Mouse (Mus musculus) G1E-ER4 (cell line): ENCODE data around the gene Phlda1. TPM values are rescaled to one million over a fixed set of nuclear protein-coding genes. Genes with fewer than 3 reads are reported as not detected.

Source experiments
- GATA1 ChIP-seq: IDR thresholded peaks from one replicate; pipeline ENCODE4 v1.8.0; 2012; ENCODE audit warnings: low read length, inconsistent platforms
- polyA plus RNA-seq: library from polyadenylated mRNA; stranded (reverse); fragments of >175 nt; gene quantifications from 2 replicates; pipeline ENCODE4 v1.2.3, GENCODE M21; 2012

The Phlda1 gene
- polyA plus RNA-seq, 1 experiment: 88.8 TPM

DNA sequence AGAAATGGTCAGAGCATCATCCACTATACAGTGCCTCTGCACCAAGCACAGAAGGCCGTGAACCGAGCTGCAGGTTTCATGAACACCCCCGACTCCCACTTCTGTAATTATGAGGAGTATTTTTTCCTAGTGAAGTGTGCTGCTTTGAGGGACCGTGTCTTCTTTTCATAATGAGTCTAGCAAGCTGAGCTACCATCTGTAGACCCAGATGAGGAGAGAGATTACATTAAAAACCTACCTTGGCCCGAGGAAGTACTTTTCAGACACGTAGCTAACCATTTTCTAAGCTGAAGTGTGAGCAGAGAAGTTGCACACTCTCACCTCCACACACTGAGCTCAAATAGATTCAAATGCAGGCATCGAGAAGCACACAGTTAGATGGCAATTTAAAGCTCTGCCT is 37.0 kb downstream of the Phlda1 start:
- TF ChIP-seq GATA1: no peak

DNA sequence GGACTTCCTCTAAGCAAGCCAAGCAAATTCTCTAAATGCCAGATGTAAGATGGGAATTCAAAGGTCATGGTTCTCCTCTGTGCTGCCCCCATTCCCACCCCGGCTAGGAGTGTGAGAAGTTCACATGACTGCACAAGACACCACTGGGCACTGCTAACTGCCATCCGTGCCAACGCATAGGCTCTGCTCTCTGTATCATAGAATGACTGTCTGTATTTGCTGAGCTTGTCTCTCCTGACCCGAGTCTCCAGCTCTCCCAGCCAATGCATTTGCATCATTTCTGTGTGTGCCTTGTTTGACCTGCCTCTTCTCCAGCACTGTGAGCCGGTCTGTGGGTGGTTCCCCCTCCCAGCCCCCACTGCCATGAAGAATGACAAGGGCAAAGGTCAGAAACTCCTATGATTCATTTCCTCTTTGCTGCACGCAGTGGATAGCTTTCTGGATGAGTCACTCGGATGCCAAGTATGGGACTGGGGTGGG is 37.7 kb downstream of the Phlda1 start:
- no peak for TF ChIP-seq GATA1

GRCm38 (mm10) chr10:111544311-111544710 is 38.2 kb downstream of the Phlda1 start:
- no peak for TF ChIP-seq GATA1

DNA sequence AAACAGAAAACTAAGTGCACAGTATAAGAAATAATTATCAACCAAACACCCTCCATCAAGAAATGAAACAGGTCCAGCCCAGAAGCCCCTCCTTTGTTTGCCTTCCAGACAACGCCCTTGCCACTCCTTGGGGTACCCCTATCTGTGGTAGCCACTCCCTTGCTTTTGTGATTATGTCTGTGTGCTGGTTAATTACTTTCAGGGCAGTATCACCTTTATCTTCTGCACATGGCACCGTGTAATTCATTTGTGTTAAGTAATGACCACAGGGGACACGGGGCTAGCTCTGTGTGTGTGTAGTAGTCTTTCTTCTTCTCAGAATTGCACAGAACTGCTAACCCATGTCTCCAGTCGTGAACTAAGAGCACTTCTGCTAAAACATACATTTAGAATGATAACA is 39.6 kb downstream of the Phlda1 start:
- TF ChIP-seq GATA1: no peak

GRCm38 (mm10) chr10:111547881-111548372 is 41.8 kb downstream of the Phlda1 start:
- no peak for TF ChIP-seq GATA1

GRCm38 (mm10) chr10:111550075-111550695 is 44.1 kb downstream of the Phlda1 start:
- no peak for TF ChIP-seq GATA1

GRCm38 (mm10) chr10:111553695-111554094 is 47.6 kb downstream of the Phlda1 start:
- no peak for TF ChIP-seq GATA1

GRCm38 (mm10) chr10:111554651-111555050 is 48.6 kb downstream of the Phlda1 start:
- no peak for TF ChIP-seq GATA1

DNA sequence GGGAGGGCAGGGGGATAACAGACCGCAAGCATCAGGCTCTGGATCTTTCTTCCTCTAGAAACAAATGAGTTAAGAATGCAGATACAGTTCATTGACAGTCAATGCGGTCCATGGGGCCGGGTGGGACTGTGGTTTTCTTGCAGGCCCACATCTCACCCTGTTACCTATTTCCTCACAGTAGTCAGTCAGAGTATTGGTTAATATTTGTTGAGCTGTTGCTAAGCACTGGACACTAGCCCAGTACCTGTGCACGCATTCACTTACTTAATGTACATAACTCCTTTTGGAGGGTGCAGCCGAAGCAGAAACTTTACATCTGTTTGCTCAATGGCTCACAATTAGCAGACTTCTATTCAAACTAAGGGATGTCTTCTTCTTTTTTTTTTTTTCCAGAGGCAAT is 52.1 kb downstream of the Phlda1 start:
- TF ChIP-seq GATA1: no peak

Other genes with a start within 250 kb of the Phlda1 start
- 0.65 and 0.94 TPM in 2 replicates for gene Bbs10, start 207.6 kb upstream of the Phlda1 start, polyA plus RNA-seq
- gene Nap1l1, start 33.1 kb upstream of the Phlda1 start, polyA plus RNA-seq: 200 and 254 TPM in 2 replicates